Mouse (Mus musculus): ENCODE results near the gene Arpin. TPM values are rescaled to one million over a fixed set of nuclear protein-coding genes. Genes with fewer than 3 reads are reported as not detected.
A peak's percentile ranks its signal among the peaks of the same experiment; 100 is the strongest.

Arpin gene
- 27.7 and 28.4 TPM in 2 replicates for polyA plus RNA-seq (2015; fragmentation: Nextera tagmentation; extraction: Ambion mirVana)

- H3K9me3 ChIP-seq (ENCODE audit: control insufficient read depth, low read length) = no peaks in the 10 kb centered on the region
- H3K4me2 ChIP-seq (ENCODE audit: low read depth, low read length) = peak within 1 kb of the TSS; percentile 79
- peak; percentile 90 for ATAC-seq (ENCODE audit: low read depth)
- H3K27me3 ChIP-seq (ENCODE audit: control insufficient read depth, insufficient read depth, low read depth, low read length) = no peaks in the 10 kb centered on the region
- H3K4me3 ChIP-seq (ENCODE audit: low read length) = peak within 1 kb of the TSS; percentile 76
- H3K9ac ChIP-seq (ENCODE audit: low read length) = peak within 1 kb of the TSS; percentile 81
- H3K27ac ChIP-seq (ENCODE audit: low read length) = peak within 1 kb of the TSS; percentile 86
- WGBS = under 1% methylated on average over 32 of the region's 32 CpGs
- 0 out of 2 replicates have a peak, but pooled peaks cover 3% of the 10 kb centered on the region for H3K36me3 ChIP-seq (ENCODE audit: control insufficient read depth, insufficient read depth, low read length)
- H3K4me1 ChIP-seq (replicated peaks; ENCODE audit: control insufficient read depth, insufficient read depth, low read length) = peaks cover 13% of the 10 kb centered on the region
Measured at GRCm38 (mm10) chr7:79934862-79935510, at the start of gene Arpin. TSS of gene Arpin (minus strand) at chr7:79935359.

- no peaks in the 10 kb centered on the region for H3K4me1 ChIP-seq (replicated peaks; ENCODE audit: control insufficient read depth, insufficient read depth, low read length)
- no peak for ATAC-seq (ENCODE audit: low read depth)
- 84% methylated on average over 2 of the region's 2 CpGs for WGBS
- H3K9me3 ChIP-seq (ENCODE audit: control insufficient read depth, low read length) = no peaks in the 10 kb centered on the region
- H3K4me3 ChIP-seq (ENCODE audit: low read length) = no peak overlapping the region
- no peak overlapping the region for H3K4me2 ChIP-seq (ENCODE audit: low read depth, low read length)
- no peak overlapping the region for H3K27ac ChIP-seq (ENCODE audit: low read length)
- no peak overlapping the region for H3K9ac ChIP-seq (ENCODE audit: low read length)
- no peaks in the 10 kb centered on the region for H3K36me3 ChIP-seq (ENCODE audit: control insufficient read depth, insufficient read depth, low read length)
- H3K27me3 ChIP-seq (ENCODE audit: control insufficient read depth, insufficient read depth, low read depth, low read length) = no peaks in the 10 kb centered on the region
Measured at GRCm38 (mm10) chr7:79975316-79975715, 40.2 kb upstream of the Arpin start.

GRCm38 (mm10) chr7:79972195-79972594 is 37.0 kb upstream of the Arpin start:
- ATAC-seq (ENCODE audit: low read depth) = no peak
- WGBS = 78% methylated on average over 5 of the region's 5 CpGs

GRCm38 (mm10) chr7:79970336-79970735 is 35.2 kb upstream of the Arpin start:
- Histone ChIP-seq H3K4me1 (replicated peaks; ENCODE audit: control insufficient read depth, insufficient read depth, low read length) (no peaks in the 10 kb centered on the region), H3K9ac (ENCODE audit: low read length) (no peak overlapping the region), H3K36me3 (ENCODE audit: control insufficient read depth, insufficient read depth, low read length) (no peaks in the 10 kb centered on the region), H3K4me2 (ENCODE audit: low read depth, low read length) (no peak overlapping the region), H3K4me3 (ENCODE audit: low read length) (no peak overlapping the region), H3K27ac (ENCODE audit: low read length) (no peak overlapping the region), H3K27me3 (ENCODE audit: control insufficient read depth, insufficient read depth, low read depth, low read length) (no peaks in the 10 kb centered on the region), H3K9me3 (ENCODE audit: control insufficient read depth, low read length) (no peaks in the 10 kb centered on the region)
- ATAC-seq (ENCODE audit: low read depth) = no peak
- 60% methylated on average over 1 of the region's 1 CpGs for WGBS

More at GRCm38 (mm10) chr7:79972195-79972594, 37.0 kb upstream of the Arpin start:
- H3K4me3 ChIP-seq (ENCODE audit: low read length) = no peak overlapping the region
- no peak overlapping the region for H3K27ac ChIP-seq (ENCODE audit: low read length)
- no peaks in the 10 kb centered on the region for H3K9me3 ChIP-seq (ENCODE audit: control insufficient read depth, low read length)
- no peaks in the 10 kb centered on the region for H3K4me1 ChIP-seq (replicated peaks; ENCODE audit: control insufficient read depth, insufficient read depth, low read length)
- H3K27me3 ChIP-seq (ENCODE audit: control insufficient read depth, insufficient read depth, low read depth, low read length) = no peaks in the 10 kb centered on the region
- H3K9ac ChIP-seq (ENCODE audit: low read length) = no peak overlapping the region
- H3K36me3 ChIP-seq (ENCODE audit: control insufficient read depth, insufficient read depth, low read length) = no peaks in the 10 kb centered on the region
- no peak overlapping the region for H3K4me2 ChIP-seq (ENCODE audit: low read depth, low read length)

GRCm38 (mm10) chr7:79968326-79968725 is 33.2 kb upstream of the Arpin start:
- H3K27me3 ChIP-seq (ENCODE audit: control insufficient read depth, insufficient read depth, low read depth, low read length) = no peaks in the 10 kb centered on the region
- no peaks in the 10 kb centered on the region for H3K4me1 ChIP-seq (replicated peaks; ENCODE audit: control insufficient read depth, insufficient read depth, low read length)
- WGBS = 78% methylated on average over 6 of the region's 6 CpGs
- ATAC-seq (ENCODE audit: low read depth) = no peak
- no peak overlapping the region for H3K9ac ChIP-seq (ENCODE audit: low read length)
- no peaks in the 10 kb centered on the region for H3K9me3 ChIP-seq (ENCODE audit: control insufficient read depth, low read length)
- H3K4me2 ChIP-seq (ENCODE audit: low read depth, low read length) = no peak overlapping the region
- no peak overlapping the region for H3K27ac ChIP-seq (ENCODE audit: low read length)
- no peaks in the 10 kb centered on the region for H3K36me3 ChIP-seq (ENCODE audit: control insufficient read depth, insufficient read depth, low read length)
- H3K4me3 ChIP-seq (ENCODE audit: low read length) = no peak overlapping the region

- H3K4me1 ChIP-seq (replicated peaks; ENCODE audit: control insufficient read depth, insufficient read depth, low read length) = no peaks in the 10 kb centered on the region
- no peak for ATAC-seq (ENCODE audit: low read depth)
- H3K4me3 ChIP-seq (ENCODE audit: low read length) = no peak overlapping the region
- no peak overlapping the region for H3K9ac ChIP-seq (ENCODE audit: low read length)
- no peaks in the 10 kb centered on the region for H3K27me3 ChIP-seq (ENCODE audit: control insufficient read depth, insufficient read depth, low read depth, low read length)
- 58% methylated on average over 1 of the region's 1 CpGs for WGBS
- no peak overlapping the region for H3K4me2 ChIP-seq (ENCODE audit: low read depth, low read length)
- no peaks in the 10 kb centered on the region for H3K9me3 ChIP-seq (ENCODE audit: control insufficient read depth, low read length)
- H3K27ac ChIP-seq (ENCODE audit: low read length) = no peak overlapping the region
- H3K36me3 ChIP-seq (ENCODE audit: control insufficient read depth, insufficient read depth, low read length) = no peaks in the 10 kb centered on the region
Measured at GRCm38 (mm10) chr7:79961600-79961999, 26.4 kb upstream of the Arpin start.

GRCm38 (mm10) chr7:79956131-79956530 is 21.0 kb upstream of the Arpin start:
- Histone ChIP-seq H3K9ac (ENCODE audit: low read length) (no peak overlapping the region), H3K4me1 (replicated peaks; ENCODE audit: control insufficient read depth, insufficient read depth, low read length) (no peaks in the 10 kb centered on the region), H3K4me2 (ENCODE audit: low read depth, low read length) (no peak overlapping the region), H3K27ac (ENCODE audit: low read length) (no peak overlapping the region), H3K9me3 (ENCODE audit: control insufficient read depth, low read length) (no peaks in the 10 kb centered on the region), H3K36me3 (ENCODE audit: control insufficient read depth, insufficient read depth, low read length) (no peaks in the 10 kb centered on the region), H3K27me3 (ENCODE audit: control insufficient read depth, insufficient read depth, low read depth, low read length) (no peaks in the 10 kb centered on the region), H3K4me3 (ENCODE audit: low read length) (no peak overlapping the region)
- WGBS = 85% methylated on average over 1 of the region's 1 CpGs
- ATAC-seq (ENCODE audit: low read depth) = no peak

- Histone ChIP-seq H3K27ac (ENCODE audit: low read length) (no peak overlapping the region), H3K4me2 (ENCODE audit: low read depth, low read length) (no peak overlapping the region), H3K9ac (ENCODE audit: low read length) (no peak overlapping the region), H3K27me3 (ENCODE audit: control insufficient read depth, insufficient read depth, low read depth, low read length) (no peaks in the 10 kb centered on the region), H3K4me3 (ENCODE audit: low read length) (no peak overlapping the region), H3K36me3 (ENCODE audit: control insufficient read depth, insufficient read depth, low read length) (no peaks in the 10 kb centered on the region), H3K4me1 (replicated peaks; ENCODE audit: control insufficient read depth, insufficient read depth, low read length) (0 out of 2 replicates have a peak, but pooled peaks cover 5% of the 10 kb centered on the region), H3K9me3 (ENCODE audit: control insufficient read depth, low read length) (no peaks in the 10 kb centered on the region)
- 93% methylated on average over 1 of the region's 1 CpGs for WGBS
- no peak for ATAC-seq (ENCODE audit: low read depth)
Measured at GRCm38 (mm10) chr7:79954890-79955289, 19.7 kb upstream of the Arpin start.

- Histone ChIP-seq H3K27me3 (ENCODE audit: control insufficient read depth, insufficient read depth, low read depth, low read length) (no peaks in the 10 kb centered on the region), H3K36me3 (ENCODE audit: control insufficient read depth, insufficient read depth, low read length) (no peaks in the 10 kb centered on the region), H3K27ac (ENCODE audit: low read length) (no peak overlapping the region), H3K4me2 (ENCODE audit: low read depth, low read length) (no peak overlapping the region), H3K9me3 (ENCODE audit: control insufficient read depth, low read length) (no peaks in the 10 kb centered on the region), H3K9ac (ENCODE audit: low read length) (no peak overlapping the region), H3K4me3 (ENCODE audit: low read length) (no peak overlapping the region), H3K4me1 (replicated peaks; ENCODE audit: control insufficient read depth, insufficient read depth, low read length) (0 out of 2 replicates have a peak, but pooled peaks cover 5% of the 10 kb centered on the region)
- ATAC-seq (ENCODE audit: low read depth) = no peak
- WGBS = 75% methylated on average over 3 of the region's 3 CpGs
Measured at GRCm38 (mm10) chr7:79951038-79951437, 15.9 kb upstream of the Arpin start.

Measured in lung, embryonic 16.5 days (tissue).